Mouse (Mus musculus): Measurements from ENCODE around the gene Gm8994. TPM values are rescaled to one million over a fixed set of nuclear protein-coding genes. Genes with fewer than 3 reads are reported as not detected.
"Not testable (repeated sequence)": the region's sequence is repeated elsewhere in the genome, so short reads cannot be mapped to it uniquely, and the experiment has no call there.

Gene Gm8994
- polyA plus RNA-seq (2015; fragmentation: Nextera tagmentation; extraction: Ambion mirVana), result not detected in 2 replicates

GRCm38 (mm10) chr6:136327239-136327638 lies at the start of gene Gm8994:
TSS of gene Gm8994 (plus strand) at chr6:136327539.
- not testable (repeated sequence) for ATAC-seq; H3K27me3 ChIP-seq (replicated peaks; ENCODE audit: control insufficient read depth, insufficient read depth, low read length); H3K36me3 ChIP-seq (ENCODE audit: control insufficient read depth, insufficient read depth); H3K4me3 ChIP-seq (ENCODE audit: low read depth, low read length); H3K4me1 ChIP-seq (replicated peaks; ENCODE audit: control insufficient read depth, insufficient read depth, low read length); H3K9ac ChIP-seq (ENCODE audit: low read depth, low read length); H3K27ac ChIP-seq (ENCODE audit: low read depth, low read length); H3K9me3 ChIP-seq (ENCODE audit: control insufficient read depth); H3K4me2 ChIP-seq (replicated peaks; ENCODE audit: low read depth)
- WGBS, result 95% methylated on average over 4 of the region's 4 CpGs

- H3K4me3 ChIP-seq (ENCODE audit: low read depth, low read length), result no peak overlapping the region
- H3K27me3 ChIP-seq (replicated peaks; ENCODE audit: control insufficient read depth, insufficient read depth, low read length), result no peaks in the 10 kb centered on the region
- H3K4me2 ChIP-seq (replicated peaks; ENCODE audit: low read depth), result no peak overlapping the region
- no peaks in the 10 kb centered on the region for H3K36me3 ChIP-seq (ENCODE audit: control insufficient read depth, insufficient read depth)
- ATAC-seq, result no peak
- H3K27ac ChIP-seq (ENCODE audit: low read depth, low read length), result no peak overlapping the region
- no peak for TF ChIP-seq CTCF (IDR thresholded peaks at IDR 0.05; ENCODE audit: low read depth)
- no peak overlapping the region for H3K9ac ChIP-seq (ENCODE audit: low read depth, low read length)
- H3K4me1 ChIP-seq (replicated peaks; ENCODE audit: control insufficient read depth, insufficient read depth, low read length), result no peaks in the 10 kb centered on the region; the same call in 1 of the 2 replicates
- 44% methylated on average over 4 of the region's 4 CpGs for WGBS
- H3K9me3 ChIP-seq (ENCODE audit: control insufficient read depth), result no peaks in the 10 kb centered on the region
Observed at GRCm38 (mm10) chr6:136277685-136278084, 49.7 kb upstream of the Gm8994 start.

- Histone ChIP-seq H3K4me2 (replicated peaks; ENCODE audit: low read depth) (no peak overlapping the region), H3K9me3 (ENCODE audit: control insufficient read depth) (no peaks in the 10 kb centered on the region), H3K27ac (ENCODE audit: low read depth, low read length) (no peak overlapping the region), H3K36me3 (ENCODE audit: control insufficient read depth, insufficient read depth) (no peaks in the 10 kb centered on the region), H3K4me3 (ENCODE audit: low read depth, low read length) (no peak overlapping the region), H3K27me3 (replicated peaks; ENCODE audit: control insufficient read depth, insufficient read depth, low read length) (no peaks in the 10 kb centered on the region), H3K4me1 (replicated peaks; ENCODE audit: control insufficient read depth, insufficient read depth, low read length) (no peaks in the 10 kb centered on the region), H3K9ac (ENCODE audit: low read depth, low read length) (no peak overlapping the region)
- WGBS, result 91% methylated on average over 8 of the region's 8 CpGs
- ATAC-seq, result no peak
- TF ChIP-seq CTCF (IDR thresholded peaks at IDR 0.05; ENCODE audit: low read depth), result no peak
Observed at GRCm38 (mm10) chr6:136284565-136284964, 42.8 kb upstream of the Gm8994 start.

- no peak for ATAC-seq
- Histone ChIP-seq H3K9me3 (ENCODE audit: control insufficient read depth) (no peaks in the 10 kb centered on the region), H3K9ac (ENCODE audit: low read depth, low read length) (no peak overlapping the region), H3K4me1 (replicated peaks; ENCODE audit: control insufficient read depth, insufficient read depth, low read length) (no peaks in the 10 kb centered on the region), H3K4me2 (replicated peaks; ENCODE audit: low read depth) (no peak overlapping the region), H3K4me3 (ENCODE audit: low read depth, low read length) (no peak overlapping the region), H3K36me3 (ENCODE audit: control insufficient read depth, insufficient read depth) (no peaks in the 10 kb centered on the region), H3K27me3 (replicated peaks; ENCODE audit: control insufficient read depth, insufficient read depth, low read length) (no peaks in the 10 kb centered on the region), H3K27ac (ENCODE audit: low read depth, low read length) (no peak overlapping the region)
- no peak for TF ChIP-seq CTCF (IDR thresholded peaks at IDR 0.05; ENCODE audit: low read depth)
- 77% methylated on average over 11 of the region's 11 CpGs for WGBS
Observed at GRCm38 (mm10) chr6:136286180-136286579, 41.2 kb upstream of the Gm8994 start.

GRCm38 (mm10) chr6:136286589-136286988 lies 40.8 kb upstream of the Gm8994 start:
- Histone ChIP-seq H3K9me3 (ENCODE audit: control insufficient read depth) (no peaks in the 10 kb centered on the region), H3K4me3 (ENCODE audit: low read depth, low read length) (no peak overlapping the region), H3K4me1 (replicated peaks; ENCODE audit: control insufficient read depth, insufficient read depth, low read length) (no peaks in the 10 kb centered on the region), H3K27me3 (replicated peaks; ENCODE audit: control insufficient read depth, insufficient read depth, low read length) (no peaks in the 10 kb centered on the region), H3K4me2 (replicated peaks; ENCODE audit: low read depth) (no peak overlapping the region), H3K9ac (ENCODE audit: low read depth, low read length) (no peak overlapping the region), H3K27ac (ENCODE audit: low read depth, low read length) (no peak overlapping the region), H3K36me3 (ENCODE audit: control insufficient read depth, insufficient read depth) (no peaks in the 10 kb centered on the region)
- no peak for TF ChIP-seq CTCF (IDR thresholded peaks at IDR 0.05; ENCODE audit: low read depth)
- no peak for ATAC-seq
- 76% methylated on average over 4 of the region's 4 CpGs for WGBS

GRCm38 (mm10) chr6:136291424-136291823 lies 35.9 kb upstream of the Gm8994 start:
- Histone ChIP-seq H3K4me2 (replicated peaks; ENCODE audit: low read depth) (no peak overlapping the region), H3K27me3 (replicated peaks; ENCODE audit: control insufficient read depth, insufficient read depth, low read length) (no peaks in the 10 kb centered on the region), H3K9me3 (ENCODE audit: control insufficient read depth) (no peaks in the 10 kb centered on the region), H3K27ac (ENCODE audit: low read depth, low read length) (no peak overlapping the region), H3K4me1 (replicated peaks; ENCODE audit: control insufficient read depth, insufficient read depth, low read length) (no peaks in the 10 kb centered on the region), H3K36me3 (ENCODE audit: control insufficient read depth, insufficient read depth) (no peaks in the 10 kb centered on the region), H3K9ac (ENCODE audit: low read depth, low read length) (no peak overlapping the region), H3K4me3 (ENCODE audit: low read depth, low read length) (no peak overlapping the region)
- ATAC-seq, result no peak
- no peak for TF ChIP-seq CTCF (IDR thresholded peaks at IDR 0.05; ENCODE audit: low read depth)
- whole genome bisulfite sequencing, result 94% methylated on average over 3 of the region's 3 CpGs

Measured in intestine, postnatal 0 days (tissue).